Mouse (Mus musculus) left cerebral cortex, adult 11 months (tissue): ENCODE results near the gene Gtdc1.
"Not testable (repeated sequence)": the region's sequence is repeated elsewhere in the genome, so short reads cannot be mapped to it uniquely, and the experiment has no call there.

ENCODE experiments used
- DNase-seq: peaks from one replicate; pipeline ENCODE4 v3.0.0; 2022; ENCODE audit warnings: low spot score

Gene Gtdc1

DNA sequence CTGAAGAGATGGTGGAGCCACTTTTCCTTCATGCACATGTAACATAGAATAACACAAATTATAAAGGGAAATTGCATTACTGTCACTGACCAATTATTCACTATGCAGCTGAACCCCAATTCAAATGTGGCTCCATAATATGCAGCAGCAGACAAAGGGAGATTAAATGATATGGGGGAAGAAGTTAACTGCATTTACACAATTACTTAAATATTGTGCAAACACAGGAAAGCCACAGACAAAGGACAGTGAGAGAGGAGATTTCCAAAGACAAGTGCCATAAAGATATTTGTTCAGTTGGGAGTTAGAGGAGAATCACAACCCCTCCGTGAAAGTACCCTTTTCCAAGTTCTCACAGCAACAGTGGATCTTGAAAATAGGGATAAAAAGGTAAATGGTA lies 163.6 kb downstream of the Gtdc1 start:
- no peak for DNase-seq

DNA sequence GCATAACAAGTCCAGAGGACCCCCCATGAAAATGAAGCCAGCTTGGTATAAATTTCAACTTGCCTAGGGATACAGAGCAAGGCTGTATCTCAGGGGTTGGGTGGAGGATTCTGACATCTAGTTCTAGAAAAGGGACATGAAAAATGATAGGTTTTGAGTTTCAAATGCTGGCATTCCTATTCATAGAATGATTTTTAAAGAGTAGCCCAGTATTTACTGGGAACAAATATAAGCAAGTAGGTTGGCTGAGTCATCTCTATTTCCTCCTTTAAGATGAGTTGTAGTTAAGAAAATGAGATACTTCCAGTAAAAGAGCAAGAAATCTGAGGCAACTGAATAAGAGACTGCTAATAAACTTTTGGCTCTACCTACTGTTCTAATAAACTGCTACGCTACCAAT lies 190.8 kb downstream of the Gtdc1 start:
- DNase-seq, result no peak

DNA sequence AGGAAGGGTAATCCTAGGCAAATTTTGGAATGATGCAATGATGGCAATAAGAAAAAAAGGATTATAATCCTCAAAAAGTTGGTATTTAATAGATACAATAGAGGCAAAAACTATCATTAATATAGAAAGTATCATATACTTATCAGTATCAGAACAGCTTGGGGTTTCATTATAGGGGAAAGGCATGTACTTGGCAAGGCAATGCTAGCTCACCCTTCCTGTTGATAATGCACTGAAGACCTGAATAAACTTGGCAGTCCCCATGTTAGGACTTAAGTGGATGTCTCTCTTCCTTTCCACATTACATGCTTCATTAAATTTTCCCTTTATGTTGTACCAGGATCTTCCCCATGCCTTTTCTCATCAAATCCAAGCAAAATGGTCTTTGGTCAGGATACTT lies 206.0 kb downstream of the Gtdc1 start:
- DNase-seq, result no peak

DNA sequence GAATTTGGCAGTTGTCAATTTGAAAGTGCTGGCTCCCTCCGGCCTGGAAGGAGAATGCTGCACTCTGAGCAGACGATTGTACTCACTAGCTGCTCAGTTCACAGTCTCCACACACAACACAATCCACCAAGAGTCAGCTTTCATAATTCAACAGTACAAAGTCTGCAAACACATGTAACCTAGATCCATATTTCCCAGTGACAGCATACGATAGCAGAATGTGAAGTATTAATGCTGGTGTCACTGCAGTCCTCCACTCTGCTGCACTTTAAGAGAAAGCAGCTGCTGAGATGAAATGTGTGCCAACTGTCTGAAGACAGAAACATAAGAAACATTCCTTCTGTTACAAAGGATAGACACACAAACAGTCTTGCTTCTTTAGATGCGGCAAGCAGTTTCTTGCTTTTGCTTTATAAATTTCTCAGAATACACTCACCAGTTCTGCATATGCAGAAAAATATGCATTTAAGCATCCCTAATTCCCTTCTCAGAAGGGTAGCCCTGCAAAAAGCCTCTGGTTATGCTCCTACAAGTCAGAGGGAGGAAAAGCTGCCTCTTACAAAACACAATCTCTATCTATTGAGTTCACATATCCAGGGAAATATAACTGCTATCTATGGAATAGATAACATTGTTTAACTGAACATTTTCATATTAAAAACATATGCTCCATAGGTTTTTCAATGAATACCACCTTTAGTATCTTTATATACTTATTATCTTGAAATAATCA lies 221.4 kb downstream of the Gtdc1 start:
- no peak for DNase-seq

DNA sequence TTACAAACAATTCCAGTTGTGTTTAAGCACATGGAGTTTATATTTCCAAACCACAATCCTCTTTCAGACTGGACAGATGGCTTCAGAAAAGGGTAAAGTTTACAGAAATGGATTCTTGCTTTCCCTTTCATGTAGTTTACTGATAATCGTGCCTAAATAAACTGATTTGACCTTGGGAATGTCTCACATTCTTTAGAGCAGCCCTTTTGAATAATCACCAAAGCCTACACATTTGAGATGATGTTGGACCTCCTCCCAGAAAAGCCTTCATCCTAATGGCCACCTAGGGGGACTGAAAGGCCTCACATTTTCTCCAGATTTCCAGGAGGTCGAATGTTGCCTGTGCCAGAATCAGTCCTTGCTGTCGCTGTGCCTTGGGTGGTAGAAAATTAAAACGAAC lies 227.2 kb downstream of the Gtdc1 start:
- DNase-seq, result no peak

DNA sequence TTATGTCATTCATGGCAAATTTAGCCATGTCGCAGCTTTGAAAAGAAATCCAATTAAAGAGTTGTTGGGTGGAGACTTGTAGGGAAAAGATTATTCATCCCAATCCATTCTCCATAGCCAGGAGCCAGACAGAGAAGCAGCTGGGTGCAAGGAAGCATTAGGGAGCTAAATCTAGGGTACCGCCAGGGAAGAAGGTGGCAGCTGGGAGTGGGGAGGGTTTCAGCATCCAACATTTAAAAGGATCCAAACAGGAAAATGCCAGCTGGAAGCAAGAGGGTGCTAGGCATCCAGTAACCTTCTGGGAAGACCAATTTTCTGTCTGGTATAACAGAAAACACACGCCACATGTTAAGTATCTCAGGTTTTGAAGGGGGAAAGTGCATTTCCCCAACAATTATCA lies 231.0 kb downstream of the Gtdc1 start:
- DNase-seq, result no peak

DNA sequence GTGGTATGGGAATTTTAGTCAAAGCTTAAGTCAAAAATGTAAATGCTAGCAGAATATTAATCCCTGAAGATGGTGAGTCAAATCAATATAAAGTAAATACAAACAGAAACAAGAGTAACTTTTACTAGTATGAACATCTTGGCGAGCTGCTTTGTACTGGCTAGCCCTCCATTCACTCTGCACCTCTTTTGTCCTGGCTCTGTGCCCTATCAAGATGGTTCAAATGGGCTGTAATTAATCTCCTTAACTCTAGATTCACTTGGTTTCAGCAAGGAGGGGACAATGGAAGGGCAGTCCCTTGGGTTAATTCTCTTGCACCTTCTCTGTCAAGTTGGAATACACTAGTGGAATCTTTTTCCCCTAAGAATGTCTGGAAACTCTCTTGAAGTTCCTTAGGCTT lies 233.6 kb downstream of the Gtdc1 start:
- no peak for DNase-seq

DNA sequence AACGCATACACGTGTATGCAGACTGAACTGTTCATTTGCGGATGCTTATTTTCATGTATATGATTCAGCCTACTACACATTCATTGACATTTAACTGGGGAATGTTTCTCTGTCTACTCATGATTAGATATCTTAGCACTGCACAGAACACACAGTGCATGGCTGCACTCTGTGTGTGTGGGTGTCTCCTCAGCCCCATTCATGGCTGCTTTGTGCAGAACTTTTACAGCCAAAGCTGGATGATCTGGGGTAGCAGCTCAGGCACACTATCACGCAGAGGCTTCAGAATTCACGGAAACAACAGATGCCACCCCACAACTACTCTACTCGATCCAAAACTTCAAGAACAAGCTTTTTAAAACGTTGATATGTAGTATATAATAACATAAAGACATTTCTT lies 263.4 kb downstream of the Gtdc1 start:
- DNase-seq, result no peak

DNA sequence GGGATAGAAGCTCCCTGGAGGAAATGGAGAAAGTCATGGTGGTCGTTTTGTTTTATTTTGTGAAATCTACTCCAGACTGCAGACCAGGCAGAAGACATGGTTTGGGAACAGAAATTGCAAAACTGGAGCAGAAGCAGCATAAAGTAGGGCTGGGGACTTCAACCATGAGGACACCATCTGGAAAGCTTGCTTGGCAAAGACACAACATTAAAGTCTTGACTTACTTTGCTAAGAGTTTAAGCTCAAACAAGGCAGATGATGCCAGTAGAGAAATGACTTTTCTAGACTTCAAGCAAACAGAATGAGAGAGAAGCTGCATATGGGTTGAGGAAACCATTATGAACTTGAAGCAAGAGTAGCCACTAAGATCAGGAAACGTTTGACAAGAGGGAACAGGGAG lies 267.6 kb downstream of the Gtdc1 start:
- no peak for DNase-seq

DNA sequence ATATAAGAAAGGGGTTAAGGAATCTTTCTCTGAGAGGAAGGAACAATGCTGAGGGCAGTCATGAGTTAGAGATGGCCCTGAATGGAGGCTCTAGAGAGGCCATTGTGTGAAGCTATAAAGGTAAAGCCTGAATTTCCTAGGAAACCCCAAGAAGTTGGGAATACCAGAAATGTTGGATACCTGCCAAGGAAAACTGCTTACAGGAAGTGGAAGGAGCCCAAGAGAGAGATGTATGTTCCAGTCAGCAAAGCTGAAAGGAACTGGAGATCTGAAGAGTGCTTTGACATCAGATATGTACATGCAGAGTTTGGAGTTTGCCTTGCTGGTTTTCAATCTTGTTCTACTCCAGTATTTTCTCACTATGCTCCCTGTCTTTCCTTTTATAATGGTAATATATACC lies 268.4 kb downstream of the Gtdc1 start:
- no peak for DNase-seq

DNA sequence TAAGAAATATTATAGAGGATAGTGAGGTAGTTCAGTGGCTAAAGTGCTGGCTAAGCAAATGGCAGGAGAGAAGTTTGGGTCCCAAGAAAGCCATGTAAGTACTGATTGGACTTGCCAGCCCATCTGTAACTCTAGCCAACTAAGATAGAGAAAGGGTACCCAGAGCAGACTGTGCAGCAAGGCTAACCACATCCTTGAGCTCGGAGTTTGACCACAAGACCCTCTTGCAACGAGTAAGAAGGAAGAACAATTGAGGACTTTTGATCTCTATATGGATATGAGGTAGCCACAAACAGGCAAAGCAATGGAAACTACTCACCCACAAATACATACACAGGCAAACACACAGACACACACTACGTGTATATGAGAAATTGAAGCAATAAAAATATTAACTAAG lies 278.9 kb downstream of the Gtdc1 start:
- DNase-seq, result no peak

DNA sequence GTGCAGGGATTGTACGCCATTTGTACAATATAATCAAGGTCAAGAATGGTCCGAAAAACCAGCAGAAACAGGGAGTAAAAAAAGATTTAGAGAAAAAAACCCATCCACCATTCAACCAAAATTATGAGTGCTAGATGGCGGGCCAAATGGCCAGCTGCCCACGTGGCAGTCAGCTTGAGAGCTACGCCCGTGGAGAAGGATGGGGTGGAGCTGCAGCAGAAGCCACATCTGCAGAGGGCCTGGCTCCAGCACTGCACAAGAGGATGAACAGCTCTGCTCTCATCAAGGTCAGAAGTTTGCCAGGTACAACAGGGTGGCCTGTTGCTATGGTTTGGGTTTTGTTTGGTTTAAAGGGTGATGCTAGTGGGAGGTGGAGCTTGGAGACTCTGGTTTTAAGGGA lies 281.1 kb downstream of the Gtdc1 start:
- no peak for DNase-seq

DNA sequence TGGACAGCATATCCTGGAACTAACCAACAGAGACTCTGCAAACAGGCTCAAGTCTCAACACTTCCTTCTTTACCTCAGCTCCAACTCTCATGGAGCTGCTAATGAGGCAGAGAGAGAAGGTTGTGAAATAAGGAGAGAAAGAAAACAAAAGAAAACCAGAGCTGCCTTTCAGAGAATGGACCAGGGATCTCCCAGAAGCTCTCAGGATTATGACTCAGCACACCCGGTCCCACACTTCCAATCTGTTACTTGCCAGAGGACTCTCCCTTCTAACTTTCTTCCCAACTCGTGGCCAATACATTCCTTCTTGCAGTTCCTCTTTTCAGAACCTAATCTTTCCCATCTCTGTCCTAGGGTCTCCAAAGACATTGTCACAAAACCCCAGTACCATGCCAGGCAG lies 288.1 kb downstream of the Gtdc1 start:
- no peak for DNase-seq

DNA sequence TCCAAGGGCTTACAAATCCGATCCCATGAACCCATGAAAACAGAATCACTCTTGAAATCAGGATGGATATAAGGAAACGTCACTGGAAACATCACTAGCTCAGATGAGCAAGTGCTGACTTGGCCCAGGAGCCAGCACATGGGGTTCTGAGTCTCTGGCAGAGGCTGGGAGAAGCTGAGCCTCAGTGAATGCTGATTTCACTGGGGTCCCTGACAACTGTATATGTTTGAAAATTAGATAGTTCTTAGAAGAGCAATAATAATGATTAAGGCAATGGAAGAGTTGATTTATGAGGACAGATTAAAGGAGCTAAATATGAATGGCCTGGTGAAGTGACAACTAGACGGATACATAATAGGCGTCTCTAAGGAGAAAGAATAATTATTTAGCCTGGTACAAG lies 289.3 kb downstream of the Gtdc1 start:
- no peak for DNase-seq

DNA sequence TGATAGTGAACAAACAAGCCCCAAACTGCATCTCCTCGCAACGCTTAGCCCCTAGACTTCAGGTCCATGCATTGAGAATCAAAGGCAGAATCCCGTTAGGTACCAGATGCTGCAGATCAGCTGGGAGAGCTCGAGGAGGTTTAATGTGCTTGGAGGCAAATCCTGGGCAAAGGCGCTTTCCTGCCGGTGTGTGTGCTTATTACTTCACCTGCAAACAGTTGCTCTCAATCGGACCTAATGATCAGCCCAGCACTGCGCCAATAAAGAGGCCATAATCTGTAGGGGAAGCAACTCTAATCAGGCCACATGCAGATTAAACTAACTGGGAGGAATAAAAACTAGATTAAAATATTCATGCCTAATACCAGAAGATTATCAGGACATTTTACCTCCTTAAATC lies 293.5 kb downstream of the Gtdc1 start:
- no peak for DNase-seq

DNA sequence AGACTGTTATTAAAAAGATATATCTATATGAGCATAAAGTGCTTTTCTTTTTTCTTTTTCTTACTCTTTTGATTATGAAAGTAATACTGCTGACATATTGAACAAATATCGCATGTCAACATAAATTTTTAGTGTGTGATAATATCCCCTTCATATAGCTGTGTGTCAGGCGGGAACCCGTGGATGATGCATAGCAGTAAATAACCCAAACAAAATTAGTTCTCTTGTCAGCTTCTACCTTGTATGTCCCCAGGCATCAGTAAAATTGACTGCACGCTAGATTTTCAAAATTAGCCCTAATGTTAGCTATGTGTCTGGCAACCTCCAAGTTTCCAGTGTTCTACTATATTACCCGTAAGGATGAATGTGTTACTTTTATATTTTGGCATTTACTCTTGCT lies 294.4 kb downstream of the Gtdc1 start:
- no peak for DNase-seq

DNA sequence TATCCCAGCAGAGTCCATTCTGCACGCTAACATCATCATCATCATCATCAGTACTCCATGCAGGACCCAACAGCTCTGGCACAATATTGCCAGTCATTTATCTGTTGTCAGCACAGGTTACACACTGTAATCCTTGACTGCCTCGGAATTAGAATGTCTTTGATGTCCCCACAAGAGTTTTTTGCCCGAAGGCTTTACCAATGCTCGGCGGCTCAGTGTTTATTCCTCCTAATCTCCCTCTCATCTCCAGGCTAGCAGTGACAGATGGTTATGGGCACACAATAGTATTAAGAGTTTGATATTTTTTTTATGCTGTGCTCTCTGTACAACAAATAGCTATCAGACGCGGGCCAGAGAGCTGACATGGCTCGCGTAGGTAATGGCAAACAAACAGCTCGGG lies 294.9 kb downstream of the Gtdc1 start:
- no peak for DNase-seq

DNA sequence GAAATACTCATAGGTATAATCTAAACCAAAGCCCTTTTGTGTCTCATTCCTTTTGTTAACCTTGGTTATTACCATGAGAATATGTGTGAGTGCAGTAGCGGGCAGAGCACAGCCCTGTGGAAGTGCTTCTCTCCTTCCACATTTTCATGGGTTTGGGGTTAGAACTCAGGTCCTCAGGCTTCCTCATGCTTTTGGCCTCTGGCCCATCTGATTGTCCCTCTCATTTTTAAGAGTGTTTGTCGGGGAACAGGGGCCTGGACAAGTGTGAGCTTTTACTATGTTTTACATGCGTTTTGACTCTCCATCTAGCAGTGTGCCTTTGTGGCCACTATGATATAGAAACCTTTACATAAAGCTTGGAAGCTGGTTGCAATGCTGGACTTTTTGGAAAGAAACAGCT lies 296.4 kb downstream of the Gtdc1 start:
- no peak for DNase-seq

DNA sequence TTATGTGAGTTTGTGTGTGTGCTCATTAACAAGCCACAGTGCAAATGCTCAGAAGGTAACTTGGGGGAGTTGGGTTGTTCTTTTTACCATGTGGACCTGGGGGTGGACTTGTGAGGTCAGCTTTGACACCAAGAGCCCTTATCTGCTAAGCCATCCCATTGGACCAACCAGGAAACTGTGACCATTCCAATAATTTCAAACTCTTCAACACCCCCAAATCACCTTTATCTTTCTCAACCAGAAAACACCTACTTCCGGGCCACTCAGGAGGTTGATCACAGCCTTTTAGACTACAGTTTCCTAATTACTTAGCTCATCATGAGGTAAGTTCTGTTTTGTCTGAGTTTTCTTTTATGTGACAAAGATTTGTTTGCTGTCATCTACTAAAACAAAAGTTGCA lies 298.7 kb downstream of the Gtdc1 start:
- DNase-seq, result no peak

DNA sequence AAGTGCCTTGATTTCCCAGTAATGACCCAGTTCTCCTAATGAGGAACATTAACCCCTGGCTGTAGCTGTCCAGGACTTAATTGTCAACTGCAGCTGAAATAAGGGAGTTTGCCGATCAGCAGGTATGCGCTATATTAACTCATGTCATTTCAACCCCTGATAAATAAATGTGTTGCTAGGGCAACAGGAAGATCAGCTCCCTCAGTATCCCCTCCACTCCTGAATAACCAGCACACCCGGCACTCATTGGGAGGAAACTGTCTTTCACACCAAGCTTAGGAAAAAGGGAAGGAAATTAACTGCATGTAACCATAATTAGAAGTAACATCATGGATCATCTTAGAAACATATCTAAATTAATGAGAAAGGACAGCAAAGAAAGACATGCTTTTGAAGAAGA lies 302.3 kb downstream of the Gtdc1 start:
- DNase-seq, result no peak

DNA sequence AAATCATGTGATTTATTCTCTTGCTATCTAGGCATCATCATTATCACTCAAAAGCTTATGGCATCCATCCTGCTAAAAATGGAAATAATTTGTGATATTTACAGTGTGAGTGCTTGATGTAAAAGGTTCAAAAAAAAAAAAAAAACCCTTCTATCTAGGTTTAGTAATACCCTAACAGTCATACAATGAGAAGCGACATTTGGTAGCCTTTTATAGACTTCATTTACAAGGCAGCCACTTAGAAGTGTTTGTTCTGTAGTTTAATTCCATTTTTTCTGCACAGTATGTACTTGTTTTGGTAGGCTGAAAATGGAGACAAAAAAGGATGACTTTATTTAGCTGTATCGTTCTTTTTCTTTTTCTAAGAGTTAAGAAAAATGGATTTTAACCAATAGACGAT lies 305.0 kb downstream of the Gtdc1 start:
- no peak for DNase-seq

DNA sequence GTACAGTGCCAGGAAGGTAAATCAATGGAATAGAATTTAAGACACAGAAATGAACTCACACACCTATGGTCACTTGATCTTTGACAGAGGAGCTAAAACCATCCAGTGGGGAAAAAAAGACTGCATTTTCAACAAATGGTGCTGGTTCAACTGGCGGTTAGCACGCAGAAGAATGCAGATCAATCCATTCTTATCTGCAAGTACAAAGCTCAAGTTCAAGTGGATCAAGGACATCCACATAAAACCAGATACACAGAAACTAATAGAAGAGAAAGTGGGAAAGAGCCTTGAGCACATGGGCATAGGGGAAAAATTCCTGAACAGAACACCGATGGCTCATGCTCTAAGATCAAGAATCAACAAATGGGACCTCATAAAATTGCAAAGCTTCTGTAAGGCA lies 327.8 kb downstream of the Gtdc1 start:
- not testable (repeated sequence) for DNase-seq

DNA sequence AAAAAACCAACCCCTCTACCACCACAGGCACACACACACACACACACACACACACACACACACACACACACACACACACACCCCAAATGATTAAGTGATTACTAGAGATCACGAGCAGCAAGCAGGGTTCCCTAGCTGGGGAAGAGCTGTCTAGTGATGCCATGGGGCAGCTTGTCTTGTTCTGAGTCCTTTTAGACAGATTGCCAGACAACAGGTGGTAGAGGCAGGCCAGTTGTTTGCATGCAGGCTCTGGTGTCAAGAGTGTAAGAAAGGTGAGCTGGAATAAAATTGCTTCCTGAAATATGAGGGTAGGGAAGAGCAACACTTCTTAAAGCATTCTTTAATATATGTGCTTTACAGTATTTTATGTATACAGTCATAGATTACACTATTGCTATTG lies 333.2 kb downstream of the Gtdc1 start:
- DNase-seq, result no peak

DNA sequence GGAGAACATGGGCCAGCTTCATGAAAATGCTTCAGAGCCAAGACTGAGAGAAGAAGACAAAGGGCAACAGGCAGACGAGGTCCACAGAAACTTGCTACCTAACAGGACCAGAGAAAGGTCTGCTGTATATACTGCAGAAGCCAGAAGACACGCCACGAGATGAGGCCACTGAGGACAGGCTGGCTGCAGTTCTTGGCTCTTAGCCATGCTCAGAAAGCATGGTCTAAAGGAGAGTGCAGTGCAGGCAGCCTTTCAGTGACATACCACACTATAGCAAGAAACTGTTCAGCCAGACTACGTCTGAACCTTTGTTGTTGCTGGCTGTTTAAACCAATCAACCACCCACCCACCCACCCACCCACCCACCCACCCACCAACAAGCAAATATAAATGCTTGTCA lies 336.6 kb downstream of the Gtdc1 start:
- DNase-seq, result no peak

DNA sequence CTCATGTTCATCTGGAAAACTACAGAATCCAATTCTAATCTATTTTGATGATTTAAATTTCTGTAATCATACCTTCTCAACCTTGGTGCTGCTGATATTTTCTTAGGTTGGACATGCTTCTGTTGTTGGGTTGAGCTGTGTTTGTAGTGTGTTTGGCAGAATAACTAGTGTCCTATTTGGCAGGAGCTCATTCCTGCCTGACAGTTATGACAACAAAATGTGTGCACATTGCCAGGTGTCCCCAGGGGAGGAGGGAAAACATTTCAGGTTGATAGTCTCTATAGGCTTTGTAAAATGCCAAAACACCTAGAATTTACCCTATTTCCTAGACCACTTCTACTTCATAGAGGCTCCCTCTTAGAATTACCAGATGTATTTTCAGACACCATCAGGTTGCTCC lies 343.4 kb downstream of the Gtdc1 start:
- DNase-seq, result no peak
